Mouse (Mus musculus) hindbrain, postnatal 0 days (tissue): ENCODE measurements at regions not wholly inside any gene's neighbourhood (a gene's known extent, or its start where the extent isn't known, plus 50 kb on each side); places are given as distances from the start of the nearest gene placed in this dataset.
A peak's percentile ranks its signal among the peaks of the same experiment; 100 is the strongest.
"Not testable (repeated sequence)": the region's sequence is repeated elsewhere in the genome, so short reads cannot be mapped to it uniquely, and the experiment has no call there.

Source experiments
- ATAC-seq: fragments of 200-750 bp; cut with Nextera tagmentation; 2 replicates; pipeline ENCODE4 v1.8.0; 2017; ENCODE audit warnings: mild to moderate bottlenecking, moderate TSS enrichment, moderate library complexity
- DNase-seq: peaks from one replicate; pipeline ENCODE4 v3.0.0-alpha.2; 2015; ENCODE audit warnings: low spot score
- H3K27ac ChIP-seq: fragments of 300-500 bp; sonication (generic); 2 replicates; pipeline ENCODE4 v1.5.1; 2014; ENCODE audit warnings: mild to moderate bottlenecking
- H3K27me3 ChIP-seq: fragments of 300-500 bp; sonication (generic); 2 replicates; pipeline ENCODE4 v1.6.1; 2014; ENCODE audit warnings: low read length, mixed read lengths; ENCODE audit not compliant: insufficient read depth
- H3K36me3 ChIP-seq: fragments of 300-500 bp; sonication (generic); 2 replicates; pipeline ENCODE4 v1.6.1; 2014; ENCODE audit warnings: low read length, mixed read lengths; ENCODE audit not compliant: insufficient read depth
- H3K4me1 ChIP-seq: fragments of 300-500 bp; sonication (generic); 2 replicates; pipeline ENCODE4 v1.6.1; 2014; ENCODE audit warnings: antibody characterized with exemption, low read length, mixed read lengths; ENCODE audit not compliant: insufficient read depth
- H3K4me2 ChIP-seq: fragments of 300-500 bp; sonication (generic); 2 replicates; pipeline ENCODE4 v1.6.1; 2014; ENCODE audit warnings: low read depth, mild to moderate bottlenecking, low read length, moderate library complexity, mixed read lengths
- H3K4me3 ChIP-seq: fragments of 300-500 bp; sonication (generic); 2 replicates; pipeline ENCODE4 v1.5.1; 2014; ENCODE audit warnings: low read length
- H3K9ac ChIP-seq: fragments of 300-500 bp; sonication (generic); replicated peaks from 2 replicates; pipeline ENCODE4 v1.6.1; 2014; ENCODE audit warnings: mild to moderate bottlenecking, low read length, moderate library complexity, mixed read lengths
- H3K9me3 ChIP-seq: fragments of 300-500 bp; sonication (generic); 2 replicates; pipeline ENCODE4 v1.6.1; 2016; ENCODE audit warnings: low read length, mixed read lengths
- CTCF ChIP-seq: IDR thresholded peaks from 2 replicates; pipeline ENCODE4 v1.5.1; 2016; ENCODE audit warnings: antibody characterized with exemption, control low read depth, low read depth
- WGBS: fragments of 180-500 bp; shearing (Covaris S2); extraction: QIAGEN DNeasy Blood & Tissue Kit; methylation state at CpG from one replicate; pipeline ENCODE4 v1.1.7; 2014; 5-methylcytosine and 5-hydroxymethylcytosine counted together

GRCm38 (mm10) chr3:7306800-7307199 is 686.6 kb upstream of the 1700008P02Rik start:
- peak; percentile 62 for DNase-seq
- Histone ChIP-seq H3K4me1 (no peaks in the 10 kb centered on the region), H3K9ac (no peak overlapping the region), H3K4me3 (no peak overlapping the region), H3K27me3 (no peaks in the 10 kb centered on the region), H3K9me3 (no peaks in the 10 kb centered on the region), H3K4me2 (no peak overlapping the region), H3K27ac (no peak overlapping the region), H3K36me3 (no peaks in the 10 kb centered on the region)
- 22% methylated on average over 3 of the region's 3 CpGs for WGBS
- peak; percentile 51 for TF ChIP-seq CTCF
- no peak for ATAC-seq

GRCm38 (mm10) chr3:7298511-7298910 is 678.3 kb upstream of the 1700008P02Rik start:
- 64% methylated on average over 3 of the region's 3 CpGs for WGBS

GRCm38 (mm10) chr3:7291026-7291425 is 670.8 kb upstream of the 1700008P02Rik start:
- no peaks in the 10 kb centered on the region for H3K4me1 ChIP-seq
- no peak for TF ChIP-seq CTCF
- H3K9me3 ChIP-seq: no peaks in the 10 kb centered on the region
- no peak overlapping the region for H3K27ac ChIP-seq
- H3K9ac ChIP-seq: no peak overlapping the region
- H3K4me3 ChIP-seq: no peak overlapping the region
- no peak overlapping the region for H3K4me2 ChIP-seq
- H3K36me3 ChIP-seq: no peaks in the 10 kb centered on the region
- ATAC-seq (no peak), DNase-seq (no peak)
- H3K27me3 ChIP-seq: no peaks in the 10 kb centered on the region

More at GRCm38 (mm10) chr3:7298511-7298910, 678.3 kb upstream of the 1700008P02Rik start:
- Histone ChIP-seq H3K4me3 (no peak overlapping the region), H3K9me3 (no peaks in the 10 kb centered on the region), H3K36me3 (no peaks in the 10 kb centered on the region), H3K27me3 (no peaks in the 10 kb centered on the region), H3K4me1 (no peaks in the 10 kb centered on the region), H3K27ac (no peak overlapping the region), H3K4me2 (no peak overlapping the region), H3K9ac (no peak overlapping the region)
- DNase-seq: no peak
- ATAC-seq: no peak
- TF ChIP-seq CTCF: no peak

GRCm38 (mm10) chr3:7257591-7257990 is 637.3 kb upstream of the 1700008P02Rik start:
- no peaks in the 10 kb centered on the region for H3K9me3 ChIP-seq
- H3K4me2 ChIP-seq: no peak overlapping the region
- no peak overlapping the region for H3K4me3 ChIP-seq
- DNase-seq (no peak), ATAC-seq (no peak)
- H3K27ac ChIP-seq: no peak overlapping the region
- no peak for TF ChIP-seq CTCF
- no peaks in the 10 kb centered on the region for H3K27me3 ChIP-seq
- H3K4me1 ChIP-seq: no peaks in the 10 kb centered on the region
- no peaks in the 10 kb centered on the region for H3K36me3 ChIP-seq
- 63% methylated on average over 3 of the region's 3 CpGs for WGBS
- no peak overlapping the region for H3K9ac ChIP-seq

- H3K9ac ChIP-seq: no peak overlapping the region
- H3K4me1 ChIP-seq: no peaks in the 10 kb centered on the region
- no peaks in the 10 kb centered on the region for H3K9me3 ChIP-seq
- H3K4me2 ChIP-seq: no peak overlapping the region
- DNase-seq: no peak
- no peaks in the 10 kb centered on the region for H3K27me3 ChIP-seq
- H3K27ac ChIP-seq: no peak overlapping the region
- TF ChIP-seq CTCF: no peak
- 83% methylated on average over 4 of the region's 4 CpGs for WGBS
- ATAC-seq: no peak
- H3K4me3 ChIP-seq: no peak overlapping the region
- H3K36me3 ChIP-seq: no peaks in the 10 kb centered on the region
These were observed 628.1 kb upstream of the 1700008P02Rik start for GRCm38 (mm10) chr3:7248337-7248736.

GRCm38 (mm10) chr3:7229769-7230168 is 609.5 kb upstream of the 1700008P02Rik start:
- Histone ChIP-seq H3K36me3 (no peaks in the 10 kb centered on the region), H3K27me3 (no peaks in the 10 kb centered on the region), H3K27ac (no peak overlapping the region), H3K4me3 (no peak overlapping the region), H3K4me2 (no peak overlapping the region), H3K4me1 (no peaks in the 10 kb centered on the region), H3K9me3 (no peaks in the 10 kb centered on the region), H3K9ac (no peak overlapping the region)
- ATAC-seq (no peak), DNase-seq (no peak)
- no peak for TF ChIP-seq CTCF
- whole genome bisulfite sequencing: 87% methylated on average over 2 of the region's 2 CpGs

GRCm38 (mm10) chr3:7188531-7188930 is 568.3 kb upstream of the 1700008P02Rik start:
- H3K27ac ChIP-seq, H3K4me2 ChIP-seq, H3K36me3 ChIP-seq, H3K9me3 ChIP-seq, H3K4me3 ChIP-seq, H3K9ac ChIP-seq, DNase-seq, H3K27me3 ChIP-seq, ATAC-seq, H3K4me1 ChIP-seq: not testable (repeated sequence)
- WGBS: 87% methylated on average over 1 of the region's 1 CpGs

GRCm38 (mm10) chr3:7166596-7166995 is 546.4 kb upstream of the 1700008P02Rik start:
- no peak for ATAC-seq
- no peak overlapping the region for H3K27ac ChIP-seq
- DNase-seq: no peak
- H3K4me1 ChIP-seq: no peaks in the 10 kb centered on the region
- H3K27me3 ChIP-seq: no peaks in the 10 kb centered on the region
- WGBS: 49% methylated on average over 3 of the region's 3 CpGs
- no peak overlapping the region for H3K4me2 ChIP-seq
- H3K9ac ChIP-seq: no peak overlapping the region
- H3K4me3 ChIP-seq: no peak overlapping the region
- no peak for TF ChIP-seq CTCF
- H3K9me3 ChIP-seq: no peaks in the 10 kb centered on the region
- H3K36me3 ChIP-seq: no peaks in the 10 kb centered on the region
